Mouse (Mus musculus): ENCODE measurements at regions not wholly inside any gene's neighbourhood (a gene's known extent, or its start where the extent isn't known, plus 50 kb on each side); places are given as distances from the start of the nearest gene placed in this dataset.

DNA sequence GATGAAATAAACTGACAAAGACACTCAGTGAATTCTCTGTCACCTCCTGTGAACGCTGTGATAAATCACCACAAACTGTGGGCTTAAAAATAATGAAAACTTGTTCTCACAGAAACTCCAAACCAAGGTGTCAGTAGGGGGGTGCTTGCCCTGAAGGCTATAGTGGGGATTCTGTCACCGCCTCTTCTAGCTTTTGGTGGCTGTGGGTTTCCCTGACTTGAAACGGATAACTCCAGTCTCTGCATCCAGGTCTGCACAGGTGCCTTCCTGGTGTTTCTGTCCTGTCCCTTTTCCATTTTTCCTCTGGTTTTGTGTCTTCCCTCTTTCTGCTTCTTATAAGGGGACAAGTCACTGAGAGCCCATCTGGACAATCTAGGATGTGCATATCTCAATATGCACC, 84.6 kb upstream of the Pgrmc2 start:
- Histone ChIP-seq H3K27me3 (no peaks in the 10 kb centered on the region), H3K9ac (no peak overlapping the region), H3K36me3 (no peaks in the 10 kb centered on the region), H3K4me1 (no peaks in the 10 kb centered on the region), H3K9me3 (no peaks in the 10 kb centered on the region), H3K4me3 (no peak overlapping the region), H3K27ac (no peak overlapping the region), H3K4me2 (replicated peaks) (no peak overlapping the region)
- no peak for ATAC-seq (ENCODE audit: insufficient number of reproducible peaks, insufficient read depth, low FRiP score, low TSS enrichment)
- 91% methylated on average over 3 of the region's 3 CpGs for WGBS

DNA sequence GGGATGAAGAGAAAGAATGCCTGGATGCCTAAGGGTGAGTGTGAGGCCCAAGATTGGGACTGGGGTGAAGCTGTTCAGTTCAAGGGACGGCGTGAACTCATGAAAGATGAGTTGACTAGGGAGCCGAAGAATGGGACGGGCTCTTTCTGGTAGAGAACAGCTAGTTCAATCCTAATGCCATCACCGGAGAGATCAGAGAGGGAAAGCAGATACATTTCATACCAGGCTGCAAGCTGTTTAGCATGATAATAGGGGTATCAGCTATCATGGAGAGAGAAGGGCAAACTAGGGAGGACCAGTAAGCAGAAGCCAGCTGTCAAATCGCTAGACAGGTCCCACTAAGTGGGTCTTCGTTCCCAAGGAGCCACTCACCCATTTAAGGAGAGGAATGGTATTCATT, 81.9 kb upstream of the Pgrmc2 start:
- no peak overlapping the region for H3K9ac ChIP-seq
- H3K9me3 ChIP-seq, result no peaks in the 10 kb centered on the region
- H3K4me2 ChIP-seq (replicated peaks), result no peak overlapping the region
- H3K36me3 ChIP-seq, result no peaks in the 10 kb centered on the region
- no peaks in the 10 kb centered on the region for H3K4me1 ChIP-seq
- WGBS, result 86% methylated on average over 7 of the region's 7 CpGs
- ATAC-seq (ENCODE audit: insufficient number of reproducible peaks, insufficient read depth, low FRiP score, low TSS enrichment), result no peak
- H3K27ac ChIP-seq, result no peak overlapping the region
- no peak overlapping the region for H3K4me3 ChIP-seq
- H3K27me3 ChIP-seq, result no peaks in the 10 kb centered on the region

DNA sequence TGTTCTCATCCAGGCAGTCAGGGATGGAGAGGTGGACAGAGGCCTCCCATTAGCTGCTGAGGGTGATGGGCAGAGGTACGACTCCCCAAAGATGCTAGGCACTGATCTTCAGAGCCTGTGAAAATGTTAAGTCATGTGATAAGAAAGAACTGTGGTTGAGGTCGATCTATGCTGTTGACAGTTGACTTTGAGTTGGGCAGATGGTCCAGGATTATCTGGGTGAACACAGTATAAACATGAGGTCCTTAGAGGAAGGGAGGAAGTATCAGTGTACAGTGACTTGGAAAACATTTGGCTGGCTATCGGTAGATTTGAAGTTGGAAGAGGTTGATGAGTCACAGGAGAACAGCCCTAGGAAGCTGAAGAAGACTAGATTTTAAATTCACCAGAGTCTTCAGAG, 80.9 kb upstream of the Pgrmc2 start:
- Histone ChIP-seq H3K9ac (no peak overlapping the region), H3K4me1 (no peaks in the 10 kb centered on the region), H3K9me3 (no peaks in the 10 kb centered on the region), H3K4me2 (replicated peaks) (no peak overlapping the region), H3K27me3 (no peaks in the 10 kb centered on the region), H3K27ac (no peak overlapping the region), H3K36me3 (no peaks in the 10 kb centered on the region), H3K4me3 (no peak overlapping the region)
- WGBS, result 78% methylated on average over 3 of the region's 3 CpGs
- ATAC-seq (ENCODE audit: insufficient number of reproducible peaks, insufficient read depth, low FRiP score, low TSS enrichment), result no peak

DNA sequence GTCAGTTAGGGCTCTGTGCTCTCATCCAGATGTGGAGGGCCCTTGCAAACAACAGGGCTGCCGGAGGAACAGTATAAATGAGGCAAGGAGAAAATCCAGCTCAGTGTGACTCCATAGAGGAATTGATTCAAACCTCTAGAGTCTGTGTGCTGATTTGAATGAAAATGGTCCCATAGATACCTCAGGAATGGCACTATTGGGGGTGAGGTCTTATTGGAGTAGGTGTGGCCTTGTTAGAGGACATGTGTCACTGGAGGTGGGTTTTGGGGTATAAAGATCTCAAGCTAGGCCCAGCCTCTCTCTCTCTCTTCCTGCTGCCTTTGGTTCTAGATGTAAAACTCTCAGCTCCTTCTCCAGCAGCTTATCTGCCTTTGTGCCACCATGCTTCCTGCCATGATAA, 79.7 kb upstream of the Pgrmc2 start:
- Histone ChIP-seq H3K9me3 (no peaks in the 10 kb centered on the region), H3K4me1 (no peaks in the 10 kb centered on the region), H3K27ac (no peak overlapping the region), H3K4me3 (no peak overlapping the region), H3K27me3 (no peaks in the 10 kb centered on the region), H3K36me3 (no peaks in the 10 kb centered on the region), H3K9ac (no peak overlapping the region), H3K4me2 (replicated peaks) (no peak overlapping the region)
- ATAC-seq (ENCODE audit: insufficient number of reproducible peaks, insufficient read depth, low FRiP score, low TSS enrichment), result no peak
- WGBS, result 85% methylated on average over 1 of the region's 1 CpGs

DNA sequence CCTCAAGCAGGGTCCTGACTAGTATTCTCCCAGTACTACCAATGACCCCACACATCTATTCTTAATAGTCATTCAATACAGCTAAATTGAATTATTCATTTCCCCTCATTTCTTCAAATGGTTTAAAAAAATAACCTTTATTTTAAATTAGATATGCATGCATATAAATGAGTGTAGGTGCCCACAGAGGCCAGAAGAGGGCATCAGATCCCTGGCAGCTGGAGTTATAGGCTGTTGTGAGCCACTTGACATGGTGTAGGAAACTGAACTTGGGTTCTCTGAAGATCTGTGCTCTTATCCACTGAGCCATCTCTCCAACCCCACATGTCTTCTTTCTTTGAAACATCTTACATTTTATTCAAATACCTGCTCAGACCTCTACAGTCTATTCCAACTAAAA, 77.8 kb upstream of the Pgrmc2 start:
- no peak for ATAC-seq (ENCODE audit: insufficient number of reproducible peaks, insufficient read depth, low FRiP score, low TSS enrichment)
- no peaks in the 10 kb centered on the region for H3K4me1 ChIP-seq
- H3K9ac ChIP-seq, result no peak overlapping the region
- H3K36me3 ChIP-seq, result no peaks in the 10 kb centered on the region
- no peaks in the 10 kb centered on the region for H3K9me3 ChIP-seq
- no peaks in the 10 kb centered on the region for H3K27me3 ChIP-seq
- H3K4me2 ChIP-seq (replicated peaks), result no peak overlapping the region
- no peak overlapping the region for H3K4me3 ChIP-seq
- H3K27ac ChIP-seq, result no peak overlapping the region

DNA sequence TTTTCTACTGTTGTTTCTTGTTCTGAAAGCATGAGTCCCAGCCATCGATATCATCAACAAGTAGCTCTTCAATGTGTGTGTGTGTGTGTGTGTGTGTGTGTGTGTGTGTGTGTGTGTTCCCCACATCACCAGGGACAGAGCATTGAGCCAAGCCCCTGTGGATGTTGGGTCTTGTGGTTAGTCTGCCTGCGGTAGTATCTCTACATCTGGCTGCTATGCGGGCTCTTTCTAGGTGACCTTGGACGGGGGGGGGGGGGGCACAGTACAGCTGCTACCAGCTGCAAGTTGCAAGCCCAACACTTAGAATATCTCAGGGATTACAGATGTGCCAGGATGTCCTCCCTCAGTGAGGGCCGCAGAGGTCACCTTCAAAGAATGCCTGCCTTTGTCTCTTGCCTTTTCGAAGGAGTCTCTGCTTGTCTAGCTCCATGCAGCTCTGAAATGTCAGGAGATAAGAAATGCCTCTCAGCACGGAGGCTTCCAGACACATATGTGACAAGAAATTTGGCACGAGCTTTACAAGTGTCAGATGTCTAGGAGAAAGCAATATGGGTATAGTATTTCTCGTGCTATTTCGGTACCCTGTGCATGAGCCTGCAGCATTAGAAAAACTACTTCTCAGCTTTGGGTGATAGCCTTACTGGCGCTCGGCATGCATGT, 75.6 kb upstream of the Pgrmc2 start:
- Histone ChIP-seq H3K9me3 (no peaks in the 10 kb centered on the region), H3K27ac (no peak overlapping the region), H3K27me3 (no peaks in the 10 kb centered on the region), H3K4me1 (no peaks in the 10 kb centered on the region), H3K9ac (no peak overlapping the region), H3K4me3 (no peak overlapping the region), H3K36me3 (no peaks in the 10 kb centered on the region), H3K4me2 (replicated peaks) (no peak overlapping the region)
- ATAC-seq (ENCODE audit: insufficient number of reproducible peaks, insufficient read depth, low FRiP score, low TSS enrichment), result no peak
- 48% methylated on average over 12 of the region's 12 CpGs for WGBS

DNA sequence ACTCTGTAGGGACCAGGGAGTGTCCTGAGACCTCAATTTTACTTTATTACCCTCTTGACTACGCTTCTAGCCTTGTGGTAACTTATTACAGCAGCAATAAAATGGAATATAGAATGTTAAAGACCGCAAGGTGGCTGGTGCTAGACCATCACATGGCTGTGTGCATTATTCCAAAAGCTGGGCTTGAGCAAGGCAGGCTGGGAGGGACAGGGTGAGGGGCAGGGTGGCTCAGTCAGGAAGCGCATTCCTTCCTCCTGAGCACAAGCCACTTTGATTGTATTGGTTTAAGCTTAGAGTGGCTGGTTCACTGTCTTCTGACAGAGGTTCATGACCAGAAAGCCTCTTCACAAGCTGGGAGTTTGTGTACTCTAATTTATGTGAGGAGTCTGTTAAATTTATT, 74.6 kb upstream of the Pgrmc2 start:
- Histone ChIP-seq H3K9ac (no peak overlapping the region), H3K27me3 (no peaks in the 10 kb centered on the region), H3K4me3 (no peak overlapping the region), H3K4me2 (replicated peaks) (no peak overlapping the region), H3K27ac (no peak overlapping the region), H3K9me3 (no peaks in the 10 kb centered on the region), H3K36me3 (no peaks in the 10 kb centered on the region), H3K4me1 (no peaks in the 10 kb centered on the region)
- ATAC-seq (ENCODE audit: insufficient number of reproducible peaks, insufficient read depth, low FRiP score, low TSS enrichment), result no peak
- 96% methylated on average over 3 of the region's 3 CpGs for WGBS

DNA sequence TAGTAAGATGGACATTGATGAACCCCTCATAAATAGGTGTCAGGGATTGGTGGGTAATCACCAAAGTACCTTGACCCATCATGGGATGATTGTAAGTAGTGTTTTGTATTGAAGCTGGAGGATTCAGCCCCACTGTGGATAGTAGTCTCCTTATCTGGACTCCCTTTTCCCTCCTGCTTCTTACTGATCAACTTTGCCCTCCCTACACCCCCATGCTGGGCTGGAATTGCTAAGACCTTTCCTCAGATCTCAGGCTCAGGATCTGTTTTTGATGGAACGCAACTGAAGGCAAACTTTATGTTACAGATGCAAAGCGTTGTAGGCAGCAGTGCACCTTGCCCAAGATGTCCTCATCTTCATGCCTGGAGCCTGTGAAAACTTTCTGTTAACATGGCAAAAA, 73.7 kb upstream of the Pgrmc2 start:
- Histone ChIP-seq H3K4me2 (replicated peaks) (no peak overlapping the region), H3K9me3 (no peaks in the 10 kb centered on the region), H3K36me3 (no peaks in the 10 kb centered on the region), H3K27ac (no peak overlapping the region), H3K9ac (no peak overlapping the region), H3K4me3 (no peak overlapping the region), H3K27me3 (no peaks in the 10 kb centered on the region), H3K4me1 (no peaks in the 10 kb centered on the region)
- no peak for ATAC-seq (ENCODE audit: insufficient number of reproducible peaks, insufficient read depth, low FRiP score, low TSS enrichment)
- 95% methylated on average over 2 of the region's 2 CpGs for WGBS

DNA sequence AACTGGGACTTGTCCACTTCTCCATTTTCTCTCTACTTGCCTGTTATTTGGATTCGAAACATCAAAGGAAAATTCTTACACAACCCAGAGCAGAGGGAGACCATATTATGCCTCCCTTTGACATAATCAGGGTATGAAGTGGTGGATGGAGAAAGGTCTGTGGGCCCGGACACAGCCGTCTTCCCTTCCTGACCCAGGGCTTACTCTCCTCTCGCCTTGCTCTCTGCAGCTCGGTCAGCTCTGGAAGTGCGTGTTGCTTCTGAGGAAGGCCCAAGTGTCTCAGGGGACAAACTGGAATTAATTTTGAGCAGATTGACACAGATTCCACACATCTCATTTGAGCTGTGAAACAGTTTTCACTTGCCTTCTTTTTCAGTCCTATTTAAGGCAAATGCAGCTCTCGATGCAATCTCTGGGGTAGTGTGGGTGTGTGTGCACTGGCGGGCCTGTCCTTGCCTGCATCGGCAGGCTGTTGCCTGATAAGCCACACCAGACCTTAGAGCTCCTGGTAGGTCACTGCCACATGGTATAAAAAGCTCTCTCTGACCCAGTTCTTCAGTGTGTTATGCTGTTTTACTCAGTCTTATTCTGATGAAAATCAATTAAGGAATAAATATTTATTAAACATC, 72.4 kb upstream of the Pgrmc2 start:
- H3K4me2 ChIP-seq (replicated peaks), result no peak overlapping the region
- no peaks in the 10 kb centered on the region for H3K9me3 ChIP-seq
- H3K9ac ChIP-seq, result no peak overlapping the region
- no peaks in the 10 kb centered on the region for H3K27me3 ChIP-seq
- WGBS, result 67% methylated on average over 9 of the region's 9 CpGs
- no peak for ATAC-seq (ENCODE audit: insufficient number of reproducible peaks, insufficient read depth, low FRiP score, low TSS enrichment)
- no peak overlapping the region for H3K4me3 ChIP-seq
- no peak overlapping the region for H3K27ac ChIP-seq
- no peaks in the 10 kb centered on the region for H3K36me3 ChIP-seq
- no peaks in the 10 kb centered on the region for H3K4me1 ChIP-seq

DNA sequence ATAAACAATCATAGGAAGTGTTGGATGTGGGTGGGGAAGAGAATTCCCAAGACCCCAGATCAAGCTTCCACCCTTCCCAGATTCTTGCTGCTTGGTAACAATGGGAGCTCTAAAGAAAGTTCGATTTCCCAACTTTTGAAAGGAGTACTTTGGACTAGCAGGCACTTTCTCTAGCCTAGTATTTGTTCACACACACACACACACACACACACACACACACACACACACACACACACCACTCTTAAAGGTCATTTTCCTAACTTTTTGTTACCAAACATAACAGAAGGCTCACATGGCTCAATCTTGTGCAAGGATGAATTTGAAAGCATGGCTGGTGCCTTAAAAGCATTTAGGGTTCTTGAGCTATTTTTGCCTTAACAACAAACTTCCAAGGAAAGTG, 71.6 kb upstream of the Pgrmc2 start:
- Histone ChIP-seq H3K27ac (no peak overlapping the region), H3K36me3 (no peaks in the 10 kb centered on the region), H3K9ac (no peak overlapping the region), H3K27me3 (no peaks in the 10 kb centered on the region), H3K4me2 (replicated peaks) (no peak overlapping the region), H3K9me3 (no peaks in the 10 kb centered on the region), H3K4me1 (no peaks in the 10 kb centered on the region), H3K4me3 (no peak overlapping the region)
- no peak for ATAC-seq (ENCODE audit: insufficient number of reproducible peaks, insufficient read depth, low FRiP score, low TSS enrichment)
- 78% methylated on average over 1 of the region's 1 CpGs for WGBS

DNA sequence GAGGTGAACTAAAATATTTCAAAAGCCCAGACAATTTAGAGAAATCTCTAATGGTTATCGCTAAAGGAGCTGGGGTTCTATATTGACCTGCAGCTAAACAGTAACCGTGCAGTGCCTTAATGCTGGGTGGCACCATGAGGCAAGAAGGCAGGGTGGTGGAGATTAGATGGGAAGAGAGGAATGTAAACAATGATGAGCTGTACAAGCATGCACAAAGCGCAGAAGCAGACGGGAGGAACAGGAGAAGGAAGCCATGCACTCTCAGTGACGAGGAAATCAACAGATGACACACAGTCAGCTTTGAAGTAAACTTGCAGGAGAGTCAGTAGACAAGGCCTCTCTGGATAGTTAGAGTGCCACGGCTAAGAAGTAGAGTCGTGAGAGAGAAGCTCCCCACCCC, 69.1 kb upstream of the Pgrmc2 start:
- Histone ChIP-seq H3K36me3 (no peaks in the 10 kb centered on the region), H3K9me3 (no peaks in the 10 kb centered on the region), H3K4me1 (no peaks in the 10 kb centered on the region), H3K27me3 (no peaks in the 10 kb centered on the region), H3K27ac (no peak overlapping the region), H3K4me3 (no peak overlapping the region), H3K9ac (no peak overlapping the region), H3K4me2 (replicated peaks) (no peak overlapping the region)
- no peak for ATAC-seq (ENCODE audit: insufficient number of reproducible peaks, insufficient read depth, low FRiP score, low TSS enrichment)
- 70% methylated on average over 7 of the region's 7 CpGs for WGBS

DNA sequence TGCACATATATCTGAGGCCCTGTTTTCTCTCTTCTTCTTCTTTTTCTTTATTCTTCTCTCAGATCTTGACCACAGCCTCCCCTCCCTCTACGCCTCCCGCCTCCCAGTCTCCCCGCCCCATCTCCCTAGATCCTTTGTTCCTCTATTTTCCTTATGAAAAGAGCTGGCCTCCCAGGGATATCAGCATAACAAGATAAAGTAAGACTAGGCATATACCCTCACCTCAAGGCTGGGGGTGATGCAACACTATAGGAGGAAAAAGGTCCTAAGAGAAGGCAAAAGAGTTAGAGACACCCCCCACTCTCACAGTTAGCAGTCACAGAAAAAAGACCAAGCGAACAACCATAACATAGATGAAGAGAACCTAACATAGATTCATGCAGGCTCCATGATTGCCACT, 57.5 kb upstream of the Pgrmc2 start:
- no peaks in the 10 kb centered on the region for H3K36me3 ChIP-seq
- no peak overlapping the region for H3K4me2 ChIP-seq (replicated peaks)
- H3K4me3 ChIP-seq, result no peak overlapping the region
- WGBS, result 94% methylated on average over 4 of the region's 4 CpGs
- no peak overlapping the region for H3K9ac ChIP-seq
- H3K4me1 ChIP-seq, result no peaks in the 10 kb centered on the region
- ATAC-seq (ENCODE audit: insufficient number of reproducible peaks, insufficient read depth, low FRiP score, low TSS enrichment), result no peak
- H3K27me3 ChIP-seq, result no peaks in the 10 kb centered on the region
- 0 out of 2 replicates have a peak, but pooled peaks cover 6% of the 10 kb centered on the region for H3K9me3 ChIP-seq
- no peak overlapping the region for H3K27ac ChIP-seq
